ENCODE assay signal across 8 mouse cellular contexts in the genomic region with DNA sequence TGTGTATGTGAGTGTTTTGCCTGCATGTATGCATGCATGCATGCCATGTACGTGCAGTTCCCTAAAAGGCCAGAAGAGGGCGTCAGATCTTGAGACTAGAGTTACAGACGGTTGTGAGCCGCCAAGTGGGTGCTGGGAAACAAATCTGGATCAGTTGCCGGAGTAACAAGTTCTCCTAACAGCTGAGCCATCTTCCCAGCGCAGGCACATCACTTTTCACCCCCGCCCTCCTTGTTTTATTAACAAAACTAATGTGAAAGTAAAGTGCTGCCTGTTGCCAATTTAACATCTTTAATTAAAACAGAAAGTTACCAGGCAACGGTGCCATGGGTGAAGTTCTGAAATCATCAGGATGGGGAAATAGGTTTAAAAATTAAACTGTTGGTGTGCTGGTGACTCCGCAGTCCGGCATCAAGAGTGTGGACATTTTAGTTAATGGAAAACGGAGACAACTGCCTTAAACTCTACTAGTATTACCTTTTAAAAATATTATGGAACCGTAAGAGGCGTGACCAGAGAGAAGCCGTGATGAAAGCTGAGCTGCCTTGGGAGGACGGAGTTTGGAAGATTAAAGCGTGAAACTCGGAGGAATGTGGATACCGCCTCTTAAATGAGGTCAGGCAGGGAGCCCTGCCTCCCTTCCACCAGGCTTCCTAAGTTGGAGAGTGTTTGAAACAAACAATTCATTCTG.
DNase-seq lines count a peak whose midpoint lies in the region; ATAC-seq and TF ChIP-seq lines count a peak whose summit lies in the region.
"Had no signal": no experiment of that assay in that cellular context is flagged by ENCODE, and none has a peak within 500 bp of the region (broad histone marks: within the 10 kb centered on the region; RNA-seq: fewer than 3 reads in every experiment).

No protein-coding gene starts in this region.

- TF ChIP-seq POLR2A in lung, adult 2 months (IDR thresholded peaks at IDR 0.05; ENCODE audit: borderline replicate concordance, extremely low read depth, low read depth, low read length), result no peak

- H3K36me3 ChIP-seq in E14TG2a.4 (ENCODE audit: insufficient read depth, low read length), result no peaks in the 10 kb centered on the region
- no peaks in the 10 kb centered on the region for H3K36me3 ChIP-seq in hindbrain, embryonic 16.5 days (ENCODE audit: control insufficient read depth, insufficient read depth, low read length)

- no peak for ATAC-seq in hindbrain, embryonic 16.5 days

- H3K27ac ChIP-seq in hindbrain, embryonic 16.5 days (ENCODE audit: low read depth, low read length), result no peak overlapping the region

- H3K9ac ChIP-seq in hindbrain, embryonic 16.5 days (ENCODE audit: low read depth, low read length), result no peak overlapping the region

- DNase-seq in 416B (ENCODE audit: low read depth), result peak; percentile 12
- peak; percentile 1 for DNase-seq in induced T-regulatory cell, adult 2 months (ENCODE audit: low read depth)
- peak; percentile 31 for DNase-seq in lung, adult 2 months
- DNase-seq in spleen, postnatal 10 days (ENCODE audit: low spot score in 2 of 2), result no peak
- DNase-seq in frontal cortex, postnatal 36 days (ENCODE audit: low spot score in 2 of 2), result no peak

- H3K4me2 ChIP-seq in hindbrain, embryonic 16.5 days (ENCODE audit: low read length), result no peak overlapping the region

- no peaks in the 10 kb centered on the region for H3K9me3 ChIP-seq in E14TG2a.4 (ENCODE audit: low read length)
- no peaks in the 10 kb centered on the region for H3K9me3 ChIP-seq in hindbrain, embryonic 16.5 days (ENCODE audit: control insufficient read depth, low read length)

- peak; percentile 83 for TF ChIP-seq CTCF in E14TG2a.4 (conservative IDR thresholded peaks at IDR 0.05; ENCODE audit: low read length)
- peak; percentile 41 for TF ChIP-seq CTCF in lung, adult 2 months (IDR thresholded peaks at IDR 0.05; ENCODE audit: insufficient read depth, low read length)

- no peak overlapping the region for H3K4me3 ChIP-seq in E14TG2a.4 (replicated peaks; ENCODE audit: low read length)
- H3K4me3 ChIP-seq in lung, adult 2 months (replicated peaks; ENCODE audit: extremely low read depth, low read depth, low read length), result peak overlapping the region; percentile 2
- no peak overlapping the region for H3K4me3 ChIP-seq in hindbrain, embryonic 16.5 days (ENCODE audit: low read length)
- H3K4me3 ChIP-seq: myocyte had no signal

- H3K27me3 ChIP-seq in E14TG2a.4 (ENCODE audit: insufficient read depth, low read length), result no peaks in the 10 kb centered on the region
- H3K27me3 ChIP-seq in hindbrain, embryonic 16.5 days (replicated peaks; ENCODE audit: control insufficient read depth, insufficient read depth, low read length), result no peaks in the 10 kb centered on the region

- H3K4me1 ChIP-seq in E14TG2a.4 (replicated peaks; ENCODE audit: low read depth, low read length), result peaks cover 8% of the 10 kb centered on the region
- no peaks in the 10 kb centered on the region for H3K4me1 ChIP-seq in lung, adult 2 months (ENCODE audit: control insufficient read depth, insufficient read depth, low read length)
- no peaks in the 10 kb centered on the region for H3K4me1 ChIP-seq in hindbrain, embryonic 16.5 days (ENCODE audit: control insufficient read depth, insufficient read depth, low read depth, low read length)

- 60% methylated on average over 18 of the region's 18 CpGs for WGBS in lung, adult 2 months
- WGBS in hindbrain, embryonic 16.5 days, result 84% methylated on average over 18 of the region's 18 CpGs

Comparison
In these comparisons a context has a peak if more than half of its experiments do, and no peak if none do; other contexts are left out.
1. DNase-seq: peak in 416B (single experiment), induced T-regulatory cell, adult 2 months (single experiment) and lung, adult 2 months (single experiment); none in spleen, postnatal 10 days (0 of 2) and frontal cortex, postnatal 36 days (0 of 2).